Mouse (Mus musculus): ENCODE measurements around the gene Sorcs3.

DNA sequence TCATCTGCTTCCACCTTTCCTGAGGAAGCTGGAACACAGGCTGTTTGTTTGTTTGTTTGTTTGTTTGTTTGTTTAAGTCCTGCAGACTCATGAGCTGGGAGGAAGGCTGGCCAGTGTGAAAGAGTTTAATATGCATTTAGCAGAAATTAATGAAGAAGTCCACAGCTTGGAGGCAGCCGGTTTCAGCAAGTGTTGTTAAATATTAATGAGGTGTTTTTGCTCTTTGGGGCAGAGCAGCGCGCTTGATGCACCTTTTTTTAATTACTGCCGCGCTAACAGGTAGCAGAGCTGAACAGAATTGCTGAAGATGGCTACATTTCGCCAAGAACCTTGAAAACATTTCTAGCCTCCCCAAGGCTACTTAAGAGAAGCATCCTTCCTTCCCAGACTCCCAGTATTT lies 551.0 kb downstream of the Sorcs3 start:
- TF ChIP-seq CTCF (IDR thresholded peaks at IDR 0.05; ENCODE audit: control insufficient read depth, insufficient read depth, insufficient read length) = no peak
- no peak for TF ChIP-seq MAX (IDR thresholded peaks at IDR 0.05)
- TF ChIP-seq MYOG (IDR thresholded peaks at IDR 0.05; ENCODE audit: control insufficient read depth, extremely low read depth, insufficient read length) = no peak
- TF ChIP-seq CEBPB (IDR thresholded peaks at IDR 0.05; ENCODE audit: low read depth) = no peak
- no peak for TF ChIP-seq USF1 (IDR thresholded peaks at IDR 0.05; ENCODE audit: low read depth)
- TF ChIP-seq MYOD1 (IDR thresholded peaks at IDR 0.05; ENCODE audit: control insufficient read depth, insufficient read length, low read depth) = no peak
- TF ChIP-seq FOSL1 (IDR thresholded peaks at IDR 0.05; ENCODE audit: insufficient read depth, low read length, poor library complexity, severe bottlenecking) = no peak
